Mouse (Mus musculus) spleen, adult 2 months (tissue): ENCODE measurements around the gene Unc5c.

Source experiments
- CTCF ChIP-seq: fragments of 200-500 bp; IDR thresholded peaks from 2 replicates; pipeline ENCODE4 v1.5.1; 2011; ENCODE audit warnings: mild to moderate bottlenecking, inconsistent platforms; ENCODE audit not compliant: insufficient read depth, insufficient read length, insufficient replicate concordance; ENCODE audit errors: extremely low read depth
- POLR2A ChIP-seq: fragments of 200-500 bp; IDR thresholded peaks from 2 replicates; pipeline ENCODE4 v1.6.1; 2011; ENCODE audit warnings: low read depth, low read length, inconsistent platforms

DNA sequence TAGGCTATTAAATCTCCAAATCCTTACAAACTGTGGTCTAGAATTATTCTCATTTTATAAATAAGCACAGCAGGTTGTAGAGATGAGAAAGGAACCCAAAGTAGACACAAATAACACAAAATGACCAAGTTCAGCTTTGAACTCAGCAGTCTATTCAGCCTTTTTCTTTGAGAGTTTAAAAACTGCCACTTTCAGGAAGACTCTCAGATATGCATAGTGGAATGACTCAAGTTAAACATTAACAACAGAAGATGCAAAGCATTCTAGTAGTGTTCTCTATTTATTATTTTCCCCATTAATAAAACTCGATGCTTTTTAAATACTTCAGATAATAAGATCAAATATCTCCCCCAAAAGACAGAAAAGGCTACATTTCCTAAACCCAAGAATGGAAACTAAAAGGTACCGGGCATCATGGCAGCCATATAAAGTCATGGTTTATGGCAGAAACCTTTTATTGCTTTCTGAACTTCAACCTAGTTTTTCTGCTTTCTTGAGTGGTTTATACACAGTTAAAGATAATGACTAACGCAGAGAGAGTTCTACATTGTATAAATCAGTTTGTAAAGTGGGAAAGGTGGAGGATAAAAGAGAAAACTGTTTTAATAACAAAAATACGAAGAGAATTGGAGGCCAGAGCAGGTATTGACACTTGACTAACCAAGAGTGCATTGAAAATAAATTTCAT lies 283.8 kb downstream of the Unc5c start:
- TF ChIP-seq POLR2A = no peak
- no peak for TF ChIP-seq CTCF
